Mouse (Mus musculus) ES-CJ7 (cell line): Measurements from ENCODE around the gene Cflar.

Experiments used
- DNase-seq: peaks from one replicate; pipeline ENCODE4 v3.0.0; 2011; ENCODE audit warnings: low read depth, low spot score

The Cflar gene

GRCm38 (mm10) chr1:58712076-58713061 lies 1.1 kb downstream of the Cflar start:
- peak; percentile 64 for DNase-seq

DNA sequence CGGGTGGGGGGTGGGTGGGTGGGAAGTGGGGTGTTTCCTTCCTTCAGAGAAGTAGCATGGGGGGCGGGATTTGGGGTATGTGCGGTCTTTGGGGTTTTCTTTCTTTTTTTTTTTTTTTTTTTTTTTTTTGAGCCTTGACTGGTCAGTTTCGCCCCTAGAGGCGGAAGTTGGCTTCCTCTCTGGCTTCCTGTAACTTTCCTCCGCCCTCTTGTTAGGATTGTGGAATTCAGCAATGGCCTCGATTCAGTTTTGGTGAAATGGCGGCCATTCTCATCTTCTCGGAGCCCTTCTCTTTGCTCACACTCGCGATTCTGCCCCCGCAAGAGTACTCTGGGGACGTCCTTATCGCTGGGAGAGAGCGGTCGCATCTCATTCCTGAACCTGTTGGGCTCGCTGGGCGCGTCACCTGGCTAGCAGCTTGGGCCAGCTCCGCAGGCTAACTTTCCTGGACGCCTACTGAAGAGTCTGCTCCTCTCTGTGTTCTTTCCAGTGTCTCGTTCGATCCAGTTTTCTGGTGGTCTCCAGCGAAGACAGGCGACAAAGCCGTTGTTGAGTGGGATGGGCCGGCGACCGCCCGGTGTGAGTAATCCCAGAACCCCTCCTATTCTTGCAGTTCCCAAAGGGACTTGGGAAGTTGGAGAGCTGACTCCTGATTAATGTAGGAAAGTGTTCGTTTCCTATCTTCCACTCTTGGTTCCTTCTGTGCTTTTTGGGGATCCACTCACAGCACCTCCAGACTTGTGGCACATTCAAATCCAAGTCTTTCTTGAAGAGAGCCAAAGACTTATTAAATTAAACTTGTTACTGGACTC lies 2.0 kb downstream of the Cflar start:
- peak; percentile 77 for DNase-seq

DNA sequence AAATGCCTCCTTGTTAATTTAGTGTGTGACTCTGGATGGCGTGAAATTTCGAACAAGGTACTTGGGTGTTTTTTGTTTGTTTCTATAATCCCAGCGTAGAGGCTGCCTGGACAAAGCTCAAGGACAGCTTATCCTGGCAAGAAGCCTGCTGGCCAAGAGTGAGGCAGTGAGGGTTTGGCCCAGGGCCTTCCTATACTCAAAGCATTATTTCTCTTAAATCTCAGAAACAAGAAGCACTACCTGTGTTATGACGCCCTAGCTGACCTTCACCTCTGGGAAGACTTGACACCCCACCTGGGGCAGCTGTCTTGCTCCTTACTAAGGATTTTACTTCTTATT lies 2.6 kb downstream of the Cflar start:
- DNase-seq: no peak

- no peak for DNase-seq
Observed at GRCm38 (mm10) chr1:58714361-58714760, 3.1 kb downstream of the Cflar start.

- DNase-seq: no peak
Observed at GRCm38 (mm10) chr1:58715536-58715935, 4.2 kb downstream of the Cflar start.

DNA sequence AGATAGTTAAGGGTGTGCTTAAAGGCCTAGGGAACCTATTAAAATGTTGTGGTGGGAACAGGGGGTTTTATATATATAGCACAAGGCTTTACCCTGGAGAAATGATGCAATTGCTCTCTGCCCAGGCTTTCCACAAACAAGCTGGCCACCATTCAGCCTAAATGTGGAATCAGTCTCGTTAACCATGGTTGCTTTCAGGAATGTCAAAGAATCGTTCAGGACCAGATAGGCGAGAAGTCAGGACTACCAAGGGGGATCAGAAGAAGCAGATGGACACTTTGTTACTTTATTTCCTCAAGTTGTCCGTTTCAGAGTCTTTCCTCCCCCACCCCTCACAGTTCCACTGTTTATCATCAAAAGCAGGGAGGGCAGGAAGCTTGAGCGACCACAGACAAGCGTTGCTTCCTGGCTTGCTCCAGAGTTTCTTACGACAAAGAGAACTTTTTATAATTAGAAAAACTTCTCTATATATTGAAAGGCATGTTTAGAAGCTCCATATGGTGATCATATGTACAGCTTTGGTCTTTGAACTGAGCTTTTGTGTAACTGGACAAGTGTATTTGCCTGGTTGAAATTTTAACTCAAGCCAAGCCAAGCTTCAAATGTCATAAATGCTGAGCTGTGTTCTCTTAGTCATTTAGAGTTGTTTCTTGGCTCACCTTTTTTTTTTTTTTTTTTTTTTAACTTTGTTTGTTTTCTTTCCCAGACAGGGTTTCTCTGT lies 5.0 kb downstream of the Cflar start:
- no peak for DNase-seq

DNA sequence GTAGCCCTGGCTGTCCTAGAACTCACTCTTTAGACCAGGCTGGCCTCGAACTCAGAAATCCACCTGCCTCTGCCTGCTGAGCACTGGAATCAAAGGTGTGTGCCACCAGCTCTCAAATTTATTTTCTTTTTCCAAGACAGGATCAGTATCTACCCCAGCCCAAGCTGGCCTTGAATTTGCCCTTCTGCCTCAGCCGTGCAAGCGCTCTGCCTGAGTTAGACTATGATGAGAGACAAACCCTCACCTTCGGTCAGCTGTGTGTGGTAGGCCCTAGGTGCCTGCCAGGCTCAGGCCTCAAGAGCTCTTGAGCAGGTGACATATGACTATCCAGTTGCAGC lies 5.5 kb downstream of the Cflar start:
- no peak for DNase-seq

- no peak for DNase-seq
Observed at GRCm38 (mm10) chr1:58717589-58718270, 6.4 kb downstream of the Cflar start.

DNA sequence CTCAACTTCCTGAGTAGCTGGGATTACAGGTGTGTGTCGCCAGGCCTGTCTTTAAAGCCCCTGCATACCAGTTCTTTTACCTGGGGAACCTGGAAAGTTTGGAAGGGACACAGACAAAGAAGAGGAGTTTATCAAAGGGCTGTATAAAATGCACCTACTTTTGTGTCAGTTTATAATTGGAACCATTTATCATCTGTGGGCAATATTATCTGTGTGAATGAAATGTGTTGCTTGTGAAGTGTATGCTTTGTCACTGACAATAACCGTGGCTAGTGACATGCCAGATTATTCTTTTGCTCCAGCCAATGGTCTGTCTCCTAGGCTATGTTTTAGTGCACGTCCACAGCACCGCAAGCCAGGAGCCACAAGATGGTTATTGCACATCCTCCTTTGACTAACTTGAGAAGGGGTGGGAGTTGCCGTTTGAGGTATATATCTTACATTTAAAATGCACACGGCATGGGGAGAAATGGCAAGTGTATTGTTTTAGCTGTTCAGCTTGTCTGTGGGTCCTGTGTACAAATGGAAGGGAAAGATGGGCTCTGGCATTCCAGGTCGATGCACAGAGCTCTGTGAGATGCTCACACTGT lies 8.1 kb downstream of the Cflar start:
- DNase-seq: no peak

GRCm38 (mm10) chr1:58720090-58720489 lies 8.8 kb downstream of the Cflar start:
- no peak for DNase-seq

DNA sequence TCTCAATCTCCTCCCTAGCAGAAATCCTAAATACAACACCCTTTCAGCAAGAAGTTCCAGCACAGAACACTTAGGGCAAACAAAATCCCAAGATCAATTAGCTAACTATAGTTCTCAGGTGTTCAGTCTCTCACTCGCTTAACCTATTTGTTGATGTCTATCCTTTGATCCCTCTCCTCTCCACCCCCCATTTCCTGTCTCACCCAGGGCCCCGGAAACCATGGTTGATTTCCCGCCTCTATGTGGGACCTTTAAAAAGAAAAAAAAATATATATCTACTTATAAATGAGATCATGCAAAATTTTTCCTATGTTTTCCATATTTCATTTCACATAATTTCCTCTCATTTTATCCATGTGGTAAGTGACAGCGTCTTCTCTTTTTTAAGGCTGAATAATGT lies 9.7 kb downstream of the Cflar start:
- no peak for DNase-seq

GRCm38 (mm10) chr1:58722115-58722938 lies 11.0 kb downstream of the Cflar start:
- no peak for DNase-seq

DNA sequence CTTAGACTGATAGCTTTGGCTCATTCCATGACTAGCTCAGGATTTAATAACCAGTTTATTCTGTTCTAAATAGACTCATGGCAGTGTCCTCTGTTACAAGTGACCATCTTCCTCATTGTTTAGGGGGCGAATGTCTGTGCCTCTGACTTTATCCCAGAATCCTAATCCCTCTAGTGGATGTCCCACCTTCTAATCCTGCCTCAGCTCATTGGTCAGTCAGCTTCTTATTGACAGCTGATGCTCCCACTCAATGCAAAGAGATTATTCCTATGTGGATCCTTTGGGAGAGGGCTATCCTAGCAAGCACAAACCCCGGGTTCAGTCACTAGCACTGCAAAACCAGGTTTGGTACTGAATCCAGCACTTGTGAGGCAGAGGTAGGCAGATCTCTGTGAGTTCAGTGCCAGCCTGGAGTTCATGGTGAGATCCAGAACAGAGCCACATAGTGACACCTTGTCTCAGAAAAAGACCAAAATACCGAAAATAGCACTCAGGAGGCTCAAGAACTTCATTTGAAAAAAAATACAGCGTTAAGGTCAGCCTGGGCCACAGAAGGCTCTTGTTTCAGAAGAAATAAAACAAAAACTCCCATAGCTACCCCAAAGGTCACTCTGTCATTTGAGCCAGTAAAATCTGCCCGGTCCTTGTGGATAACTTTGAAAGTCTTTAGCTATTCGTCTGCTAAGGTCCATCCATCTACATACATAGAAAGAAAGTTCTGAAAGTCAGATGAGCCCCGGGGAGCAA lies 11.9 kb downstream of the Cflar start:
- DNase-seq: no peak

GRCm38 (mm10) chr1:58723809-58724405 lies 12.6 kb downstream of the Cflar start:
- no peak for DNase-seq

GRCm38 (mm10) chr1:58724533-58724932 lies 13.2 kb downstream of the Cflar start:
- no peak for DNase-seq

- no peak for DNase-seq
Observed at GRCm38 (mm10) chr1:58725095-58725494, 13.8 kb downstream of the Cflar start.

GRCm38 (mm10) chr1:58725767-58726166 lies 14.5 kb downstream of the Cflar start:
- DNase-seq: no peak

DNA sequence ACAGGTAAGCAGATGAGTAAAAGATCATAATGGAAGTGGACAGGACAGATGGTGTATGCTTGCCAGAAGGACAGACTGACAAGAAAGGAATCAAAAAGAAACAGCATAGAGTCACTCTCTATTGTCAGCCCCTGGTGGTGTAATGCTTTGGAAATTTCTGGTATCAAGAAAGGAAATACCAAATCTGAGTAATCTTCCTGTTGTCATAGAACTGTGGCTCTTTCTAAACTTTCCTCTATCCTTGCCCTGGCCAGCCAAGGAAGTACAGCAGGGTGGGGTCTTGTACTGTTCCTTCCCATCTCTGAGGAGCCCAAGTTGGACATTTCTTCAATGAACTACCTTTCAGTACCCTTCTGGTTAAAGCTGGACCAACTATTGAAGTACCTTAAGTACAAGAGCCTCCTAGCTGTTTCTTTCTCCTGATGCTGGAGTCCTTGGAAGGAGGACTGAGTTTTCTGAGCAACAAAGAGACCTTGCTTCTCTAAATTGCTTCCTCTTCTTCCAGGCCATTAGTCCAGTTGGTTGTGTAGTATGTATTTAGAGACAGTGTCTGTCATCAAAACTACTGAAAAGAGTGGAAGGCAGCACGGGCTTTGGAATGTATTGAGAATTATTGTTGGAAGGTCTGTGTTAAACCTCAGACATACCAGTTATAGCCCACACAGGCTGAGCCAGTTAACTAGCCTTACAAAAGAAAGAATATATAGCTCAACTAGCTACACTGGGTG lies 15.9 kb downstream of the Cflar start:
- no peak for DNase-seq
